Mouse (Mus musculus) neural tube, embryonic 14.5 days (tissue): ENCODE measurements around the gene 9230102O04Rik. TPM values are rescaled to one million over a fixed set of nuclear protein-coding genes. Genes with fewer than 3 reads are reported as not detected.

Experiments used
- ATAC-seq: fragments of 200-750 bp; cut with Nextera tagmentation; 2 replicates; pipeline ENCODE4 v1.8.0; 2017; ENCODE audit warnings: low read depth, mild to moderate bottlenecking, moderate TSS enrichment, moderate library complexity
- H3K27ac ChIP-seq: fragments of 300-500 bp; sonication (generic); 2 replicates; pipeline ENCODE4 v1.5.1; 2014; ENCODE audit warnings: low read depth, mild to moderate bottlenecking, control low read depth, low read length, moderate library complexity, mixed read lengths
- H3K27me3 ChIP-seq: fragments of 300-500 bp; sonication (generic); 2 replicates; pipeline ENCODE4 v1.6.1; 2014; ENCODE audit warnings: low read length; ENCODE audit not compliant: control insufficient read depth, insufficient read depth
- H3K36me3 ChIP-seq: fragments of 300-500 bp; sonication (generic); 2 replicates; pipeline ENCODE4 v1.6.1; 2014; ENCODE audit warnings: low read length, mixed read lengths; ENCODE audit not compliant: control insufficient read depth, insufficient read depth
- H3K4me1 ChIP-seq: fragments of 300-500 bp; sonication (generic); 2 replicates; pipeline ENCODE4 v1.6.1; 2014; ENCODE audit warnings: low read length; ENCODE audit not compliant: control insufficient read depth, insufficient read depth
- H3K4me2 ChIP-seq: fragments of 300-500 bp; sonication (generic); 2 replicates; pipeline ENCODE4 v1.6.1; 2014; ENCODE audit warnings: mild to moderate bottlenecking, low read depth, low read length, control low read depth
- H3K4me3 ChIP-seq: fragments of 300-500 bp; sonication (generic); 2 replicates; pipeline ENCODE4 v1.5.1; 2014; ENCODE audit warnings: low read depth, low read length, control low read depth, mixed read lengths
- H3K9ac ChIP-seq: fragments of 300-500 bp; sonication (generic); replicated peaks from 2 replicates; pipeline ENCODE4 v1.6.1; 2014; ENCODE audit warnings: low read depth, mild to moderate bottlenecking, control low read depth, low read length, mixed read lengths
- H3K9me3 ChIP-seq: fragments of 300-500 bp; sonication (generic); 2 replicates; pipeline ENCODE4 v1.6.1; 2016; ENCODE audit warnings: low read length; ENCODE audit not compliant: control insufficient read depth
- WGBS: fragments of 180-500 bp; shearing (Covaris S2); extraction: QIAGEN DNeasy Blood & Tissue Kit; methylation state at CpG from one replicate; pipeline ENCODE4 v1.1.7; 2014; 5-methylcytosine and 5-hydroxymethylcytosine counted together
- polyA plus RNA-seq: library from polyadenylated mRNA; unstranded; fragments of >200 nt; fragmentation: Nextera tagmentation; extraction: Ambion mirVana; gene quantifications from 2 replicates; pipeline ENCODE4 v1.2.1, GENCODE M21; 2014

9230102O04Rik gene
- polyA plus RNA-seq, 1 experiment from 2014 or later, result 0.46 TPM

GRCm38 (mm10) chr2:9875676-9876357 lies 13.5 kb downstream of the 9230102O04Rik start:
- no peaks in the 10 kb centered on the region for H3K36me3 ChIP-seq

DNA sequence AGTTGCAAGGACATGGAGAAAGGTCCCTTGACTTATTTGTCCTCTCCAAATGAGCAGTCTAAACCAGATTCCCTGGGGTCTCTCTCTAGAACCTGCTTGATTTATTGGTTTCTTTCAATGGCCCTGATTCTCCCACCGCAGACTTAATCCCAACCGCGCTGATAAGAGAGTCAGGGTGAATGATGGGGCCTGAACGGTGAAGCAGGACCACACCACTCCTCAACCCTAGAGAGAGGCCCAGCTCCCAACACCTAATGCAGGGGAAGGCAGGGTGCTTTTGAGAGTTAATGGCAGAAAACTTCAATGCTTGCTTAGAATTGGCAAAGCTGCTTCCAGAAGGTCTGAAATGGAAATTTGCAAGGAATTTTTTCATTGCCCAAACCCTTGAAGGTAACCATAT lies 14.1 kb downstream of the 9230102O04Rik start:
- Histone ChIP-seq H3K36me3 (no peaks in the 10 kb centered on the region), H3K27ac (no peak overlapping the region), H3K9ac (no peak overlapping the region), H3K4me3 (no peak overlapping the region), H3K4me2 (no peak overlapping the region), H3K4me1 (no peaks in the 10 kb centered on the region), H3K9me3 (no peaks in the 10 kb centered on the region), H3K27me3 (peaks cover 54% of the 10 kb centered on the region)
- WGBS, result 3% methylated on average over 4 of the region's 4 CpGs
- no peak for ATAC-seq

More at GRCm38 (mm10) chr2:9875676-9876357, 13.5 kb downstream of the 9230102O04Rik start:
- Histone ChIP-seq H3K27me3 (peaks cover 53% of the 10 kb centered on the region), H3K9ac (no peak overlapping the region), H3K4me1 (no peaks in the 10 kb centered on the region), H3K27ac (no peak overlapping the region), H3K4me3 (no peak overlapping the region; the same call in 1 of the 2 replicates), H3K9me3 (no peaks in the 10 kb centered on the region), H3K4me2 (no peak overlapping the region)
- 6% methylated on average over 12 of the region's 12 CpGs for whole genome bisulfite sequencing
- ATAC-seq, result no peak

DNA sequence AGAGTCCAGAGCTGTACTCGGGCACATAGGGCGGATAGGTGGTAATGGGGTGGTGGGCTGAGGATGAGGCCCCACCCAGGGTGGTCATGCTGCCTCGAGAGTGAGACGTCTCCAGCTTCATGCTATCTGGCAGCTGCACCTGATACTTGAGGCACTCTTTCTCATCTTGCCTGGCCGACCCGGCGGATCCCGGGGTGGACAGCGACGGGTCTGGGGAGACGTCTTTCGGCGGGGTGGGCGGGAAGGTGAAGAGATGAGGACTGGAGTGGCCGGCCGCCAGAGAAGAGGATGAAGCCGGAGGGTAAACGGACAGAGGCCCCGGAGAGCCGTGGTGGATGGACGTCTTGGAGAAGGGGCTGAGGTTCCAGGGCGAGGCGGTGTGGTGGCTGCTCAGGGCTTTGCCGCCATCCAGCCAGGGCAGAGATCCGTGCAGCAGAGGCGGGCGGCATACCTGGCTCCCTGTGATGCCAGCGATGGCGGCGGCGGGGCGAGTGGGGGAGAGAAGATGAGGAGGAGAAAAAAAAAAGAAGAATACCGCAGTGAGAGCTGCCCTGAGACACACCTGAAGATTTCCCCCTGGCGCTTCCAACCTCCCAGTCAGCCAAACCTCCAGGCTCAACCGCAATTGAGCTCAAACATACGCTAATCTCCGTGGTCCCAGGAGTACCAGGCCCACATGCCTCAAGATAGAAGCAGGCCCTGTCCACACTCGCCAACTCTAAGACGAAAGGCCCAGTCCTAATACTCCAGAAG lies 14.7 kb downstream of the 9230102O04Rik start:
- no peak for ATAC-seq
- Histone ChIP-seq H3K4me2 (no peak overlapping the region), H3K9ac (no peak overlapping the region), H3K4me3 (no peak overlapping the region), H3K36me3 (no peaks in the 10 kb centered on the region), H3K9me3 (no peaks in the 10 kb centered on the region), H3K27ac (no peak overlapping the region), H3K27me3 (peaks cover 57% of the 10 kb centered on the region), H3K4me1 (no peaks in the 10 kb centered on the region)
- 4% methylated on average over 39 of the region's 39 CpGs for WGBS

DNA sequence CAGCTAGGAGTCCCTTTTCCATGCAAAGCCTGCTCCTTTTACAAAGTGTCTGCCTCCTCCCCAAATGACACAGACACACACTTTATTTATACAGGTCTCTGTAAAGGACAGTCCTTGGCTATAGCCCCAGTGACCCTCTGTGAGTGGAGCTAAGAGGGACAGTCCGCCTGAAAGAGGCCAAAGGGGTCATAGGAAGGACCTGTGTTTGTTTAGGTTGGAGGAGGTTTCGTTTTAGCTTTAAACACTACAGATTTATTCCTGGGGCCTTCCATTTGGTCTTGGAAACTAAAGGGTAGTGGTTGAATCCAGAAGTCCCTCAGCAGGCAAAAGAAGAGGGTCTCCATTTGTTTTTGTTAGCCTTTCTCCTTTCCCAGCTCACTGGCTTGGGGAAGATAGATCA lies 15.6 kb downstream of the 9230102O04Rik start:
- Histone ChIP-seq H3K4me1 (no peaks in the 10 kb centered on the region), H3K4me3 (no peak overlapping the region), H3K27me3 (peaks cover 54% of the 10 kb centered on the region), H3K4me2 (no peak overlapping the region), H3K36me3 (no peaks in the 10 kb centered on the region), H3K9me3 (no peaks in the 10 kb centered on the region), H3K27ac (no peak overlapping the region), H3K9ac (no peak overlapping the region)
- ATAC-seq, result no peak
- 17% methylated on average over 2 of the region's 2 CpGs for WGBS

GRCm38 (mm10) chr2:9872682-9873081 lies 16.7 kb downstream of the 9230102O04Rik start:
- H3K27me3 ChIP-seq, result peaks cover 49% of the 10 kb centered on the region
- H3K27ac ChIP-seq, result no peak overlapping the region
- H3K9ac ChIP-seq, result no peak overlapping the region

DNA sequence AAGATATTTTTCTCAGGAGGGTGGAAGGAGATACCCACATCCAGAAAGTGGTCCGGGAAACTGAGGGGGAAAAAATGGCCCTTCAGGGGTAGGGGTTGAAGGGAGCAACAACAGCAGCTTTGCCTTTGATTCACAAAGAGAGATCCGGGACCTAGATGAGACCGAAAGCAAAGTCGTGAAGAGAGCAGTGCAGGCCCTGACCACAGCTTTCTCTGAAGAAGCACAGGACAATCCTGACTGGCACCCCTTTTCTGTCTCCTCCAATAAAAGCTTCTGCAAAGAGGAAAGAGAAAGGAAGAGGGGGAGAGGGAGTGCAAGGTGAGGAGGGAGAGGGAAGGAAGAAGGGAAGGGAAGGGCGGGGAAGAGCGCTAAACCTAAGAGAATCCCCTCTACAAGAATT lies 17.5 kb downstream of the 9230102O04Rik start:
- Histone ChIP-seq H3K4me1 (no peaks in the 10 kb centered on the region), H3K9me3 (no peaks in the 10 kb centered on the region), H3K4me2 (no peak overlapping the region), H3K27me3 (peaks cover 44% of the 10 kb centered on the region), H3K27ac (no peak overlapping the region), H3K36me3 (no peaks in the 10 kb centered on the region), H3K9ac (no peak overlapping the region), H3K4me3 (no peak overlapping the region)
- ATAC-seq, result no peak
- 19% methylated on average over 6 of the region's 6 CpGs for WGBS

More at GRCm38 (mm10) chr2:9872682-9873081, 16.7 kb downstream of the 9230102O04Rik start:
- ATAC-seq, result no peak
- Histone ChIP-seq H3K4me1 (no peaks in the 10 kb centered on the region), H3K36me3 (no peaks in the 10 kb centered on the region), H3K4me2 (peak overlapping the region; percentile 14; the same call in 1 of the 2 replicates), H3K4me3 (peak overlapping the region; percentile 8; the same call in 1 of the 2 replicates), H3K9me3 (no peaks in the 10 kb centered on the region)
- WGBS, result 2% methylated on average over 12 of the region's 12 CpGs

DNA sequence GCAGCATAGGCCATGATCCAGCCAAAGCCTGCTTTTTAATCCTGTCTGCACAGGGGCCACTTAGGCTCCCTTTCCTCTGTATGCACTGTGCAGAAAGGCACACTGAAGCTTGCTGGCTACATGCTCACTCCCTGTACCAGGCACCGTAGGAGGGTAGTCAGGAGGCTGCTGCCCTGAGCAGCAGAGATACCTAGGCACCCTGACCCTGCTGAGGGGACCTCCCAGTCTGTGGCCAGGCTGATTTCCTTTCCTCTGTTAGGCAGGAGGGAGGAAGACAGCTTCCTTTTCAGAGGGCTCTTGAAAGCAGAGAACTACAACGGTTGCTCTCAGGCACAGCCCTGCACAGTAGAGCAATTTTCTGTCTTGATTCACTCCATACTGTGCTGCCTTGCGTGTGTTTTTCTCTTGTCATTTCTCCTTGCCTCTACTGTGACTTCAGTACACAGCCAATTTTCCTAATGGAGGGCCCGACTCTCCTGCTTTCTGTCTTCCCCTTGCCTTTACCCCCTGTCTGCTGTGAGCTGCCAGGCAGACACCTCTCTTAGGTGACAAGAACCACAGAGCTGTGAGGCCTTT lies 18.1 kb downstream of the 9230102O04Rik start:
- H3K9ac ChIP-seq, result no peak overlapping the region
- no peaks in the 10 kb centered on the region for H3K9me3 ChIP-seq
- no peak overlapping the region for H3K4me3 ChIP-seq
- 26% methylated on average over 4 of the region's 4 CpGs for WGBS
- no peaks in the 10 kb centered on the region for H3K4me1 ChIP-seq
- H3K36me3 ChIP-seq, result no peaks in the 10 kb centered on the region
- peaks cover 44% of the 10 kb centered on the region for H3K27me3 ChIP-seq
- no peak for ATAC-seq
- H3K27ac ChIP-seq, result no peak overlapping the region
- H3K4me2 ChIP-seq, result no peak overlapping the region

DNA sequence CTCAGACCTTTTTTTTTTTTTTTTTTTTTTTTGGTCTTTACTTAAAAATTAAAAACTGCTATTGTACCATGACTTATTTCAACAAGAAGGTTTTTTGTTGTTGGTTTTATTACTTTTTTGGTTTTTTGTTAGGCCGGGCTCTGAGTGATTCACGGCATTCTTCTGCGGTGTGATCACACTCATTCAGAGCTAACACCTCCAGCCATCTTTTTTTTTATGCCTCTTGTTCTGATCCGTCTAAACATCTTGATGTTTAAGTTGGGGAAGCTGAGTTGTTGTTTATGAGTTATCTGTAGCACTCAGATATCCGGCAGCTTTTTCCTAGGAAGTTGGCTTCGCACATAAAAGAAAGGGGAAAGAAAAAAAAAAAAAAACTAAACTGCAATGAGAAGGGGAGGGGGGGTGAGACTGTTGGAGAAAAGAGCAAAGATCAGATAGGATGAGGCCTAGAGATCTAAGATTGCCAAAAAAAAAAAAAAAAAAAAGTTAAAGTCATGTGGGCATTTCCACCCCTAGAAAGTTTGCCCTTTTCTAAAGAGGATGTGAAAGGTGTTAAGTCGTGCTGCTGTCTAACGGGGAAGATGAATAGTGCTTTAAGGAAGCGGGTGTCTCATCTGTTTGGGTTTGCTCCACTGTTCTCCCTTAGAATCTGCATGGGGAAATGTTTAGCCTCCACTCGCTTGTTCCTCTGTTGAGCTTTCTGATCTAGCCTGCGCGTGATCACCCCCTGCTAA lies 22.1 kb downstream of the 9230102O04Rik start:
- no peaks in the 10 kb centered on the region for H3K4me1 ChIP-seq
- no peak overlapping the region for H3K4me2 ChIP-seq
- peaks cover 16% of the 10 kb centered on the region for H3K27me3 ChIP-seq
- H3K36me3 ChIP-seq, result no peaks in the 10 kb centered on the region
- H3K9ac ChIP-seq, result no peak overlapping the region
- H3K4me3 ChIP-seq, result no peak overlapping the region
- 59% methylated on average over 12 of the region's 12 CpGs for WGBS
- no peak overlapping the region for H3K27ac ChIP-seq
- no peak for ATAC-seq
- H3K9me3 ChIP-seq, result no peaks in the 10 kb centered on the region
